Mouse (Mus musculus) lung, postnatal 10 days (tissue): ENCODE results near the gene Rasgrf2.
"Not testable (repeated sequence)": the region's sequence is repeated elsewhere in the genome, so short reads cannot be mapped to it uniquely, and the experiment has no call there.

ENCODE experiments used
- DNase-seq: peaks from one replicate; pipeline ENCODE4 v3.0.0; 2021

The Rasgrf2 gene

GRCm38 (mm10) chr13:92131384-92132150 lies at the start of gene Rasgrf2:
Rasgrf2 (minus strand) TSS chr13:92131656.
- peak; percentile 16 for DNase-seq

- not testable (repeated sequence) for DNase-seq
These were observed 41.2 kb upstream of the Rasgrf2 start for GRCm38 (mm10) chr13:92172686-92173085.

GRCm38 (mm10) chr13:92150551-92150950 lies 19.1 kb upstream of the Rasgrf2 start:
- DNase-seq = no peak

GRCm38 (mm10) chr13:92148858-92149257 lies 17.4 kb upstream of the Rasgrf2 start:
- no peak for DNase-seq

- no peak for DNase-seq
These were observed 3.3 kb upstream of the Rasgrf2 start for GRCm38 (mm10) chr13:92134792-92135191.

- no peak for DNase-seq
These were observed 1.1 kb upstream of the Rasgrf2 start for GRCm38 (mm10) chr13:92132599-92132998.

- no peak for DNase-seq
These were observed 467 bp downstream of the Rasgrf2 start for GRCm38 (mm10) chr13:92130994-92131383.

GRCm38 (mm10) chr13:92129877-92130276 lies 1.6 kb downstream of the Rasgrf2 start:
- no peak for DNase-seq

GRCm38 (mm10) chr13:92125902-92126301 lies 5.6 kb downstream of the Rasgrf2 start:
- DNase-seq = no peak

- peak; percentile 43 for DNase-seq
These were observed 11.8 kb downstream of the Rasgrf2 start for GRCm38 (mm10) chr13:92119623-92120022.

- DNase-seq = peak; percentile 46
These were observed 17.4 kb downstream of the Rasgrf2 start for GRCm38 (mm10) chr13:92114076-92114475.

- no peak for DNase-seq
These were observed 23.2 kb downstream of the Rasgrf2 start for GRCm38 (mm10) chr13:92108237-92108636.

- DNase-seq = no peak
These were observed 27.2 kb downstream of the Rasgrf2 start for GRCm38 (mm10) chr13:92104259-92104658.

GRCm38 (mm10) chr13:92098484-92098883 lies 33.0 kb downstream of the Rasgrf2 start:
- DNase-seq = no peak

GRCm38 (mm10) chr13:92095131-92096090 lies 36.0 kb downstream of the Rasgrf2 start:
- DNase-seq = peak; percentile 11

GRCm38 (mm10) chr13:92093712-92094290 lies 37.7 kb downstream of the Rasgrf2 start:
- no peak for DNase-seq

- DNase-seq = no peak
These were observed 58.3 kb downstream of the Rasgrf2 start for GRCm38 (mm10) chr13:92073111-92073510.

GRCm38 (mm10) chr13:92068651-92069050 lies 62.8 kb downstream of the Rasgrf2 start:
- DNase-seq = no peak

GRCm38 (mm10) chr13:92067831-92068230 lies 63.6 kb downstream of the Rasgrf2 start:
- DNase-seq = no peak

GRCm38 (mm10) chr13:92053748-92054147 lies 77.7 kb downstream of the Rasgrf2 start:
- no peak for DNase-seq

GRCm38 (mm10) chr13:92053001-92053400 lies 78.5 kb downstream of the Rasgrf2 start:
- DNase-seq = peak; percentile 10

- DNase-seq = no peak
These were observed 80.2 kb downstream of the Rasgrf2 start for GRCm38 (mm10) chr13:92051216-92051615.
